Mouse (Mus musculus) neural tube, embryonic 11.5 days (tissue): Measurements from ENCODE around the gene Gm28035. TPM values are rescaled to one million over a fixed set of nuclear protein-coding genes. Genes with fewer than 3 reads are reported as not detected.

ENCODE experiments used
- ATAC-seq: fragments of 200-750 bp; cut with Nextera tagmentation; 2 replicates; pipeline ENCODE4 v1.8.0; 2017; ENCODE audit warnings: moderate number of reproducible peaks, mild to moderate bottlenecking, moderate TSS enrichment, moderate library complexity; ENCODE audit not compliant: insufficient read depth, low FRiP score, low TSS enrichment
- DNase-seq: peaks from one replicate; pipeline ENCODE4 v3.0.0-alpha.2; 2015; ENCODE audit warnings: low spot score
- H3K27ac ChIP-seq: fragments of 300-500 bp; sonication (generic); 2 replicates; pipeline ENCODE4 v1.5.1; 2014; ENCODE audit warnings: low read depth, mild to moderate bottlenecking, low read length
- H3K27me3 ChIP-seq: fragments of 300-500 bp; sonication (generic); 2 replicates; pipeline ENCODE4 v1.6.1; 2014; ENCODE audit warnings: mild to moderate bottlenecking, low read length, mixed read lengths; ENCODE audit not compliant: control insufficient read depth, insufficient read depth
- H3K36me3 ChIP-seq: fragments of 300-500 bp; sonication (generic); 2 replicates; pipeline ENCODE4 v1.6.1; 2014; ENCODE audit warnings: mild to moderate bottlenecking, low read length, moderate library complexity, mixed read lengths; ENCODE audit not compliant: control insufficient read depth, insufficient read depth
- H3K4me1 ChIP-seq: fragments of 300-500 bp; sonication (generic); 2 replicates; pipeline ENCODE4 v1.6.1; 2014; ENCODE audit warnings: low read length, mixed read lengths; ENCODE audit not compliant: control insufficient read depth, insufficient read depth
- H3K4me2 ChIP-seq: fragments of 300-500 bp; sonication (generic); 2 replicates; pipeline ENCODE4 v1.6.1; 2014; ENCODE audit warnings: low read depth, mild to moderate bottlenecking, moderate library complexity
- H3K4me3 ChIP-seq: fragments of 300-500 bp; sonication (generic); 2 replicates; pipeline ENCODE4 v1.5.1; 2014; ENCODE audit warnings: low read depth, low read length
- H3K9ac ChIP-seq: fragments of 300-500 bp; sonication (generic); 2 replicates; pipeline ENCODE4 v1.6.1; 2014; ENCODE audit warnings: mild to moderate bottlenecking, low read length
- H3K9me3 ChIP-seq: fragments of 300-500 bp; sonication (generic); 2 replicates; pipeline ENCODE4 v1.6.1; 2016; ENCODE audit warnings: low read length; ENCODE audit not compliant: control insufficient read depth
- WGBS: fragments of 180-500 bp; shearing (Covaris S2); extraction: QIAGEN DNeasy Blood & Tissue Kit; methylation state at CpG from one replicate; pipeline ENCODE4 v1.1.7; 2014; 5-methylcytosine and 5-hydroxymethylcytosine counted together
- polyA plus RNA-seq: library from polyadenylated mRNA; unstranded; fragments of >200 nt; fragmentation: Nextera tagmentation; extraction: Ambion mirVana; gene quantifications from 2 replicates; pipeline ENCODE4 v1.2.1, GENCODE M21; 2014

Gene Gm28035
- polyA plus RNA-seq, 1 experiment from 2014 or later, result 0.17 TPM

DNA sequence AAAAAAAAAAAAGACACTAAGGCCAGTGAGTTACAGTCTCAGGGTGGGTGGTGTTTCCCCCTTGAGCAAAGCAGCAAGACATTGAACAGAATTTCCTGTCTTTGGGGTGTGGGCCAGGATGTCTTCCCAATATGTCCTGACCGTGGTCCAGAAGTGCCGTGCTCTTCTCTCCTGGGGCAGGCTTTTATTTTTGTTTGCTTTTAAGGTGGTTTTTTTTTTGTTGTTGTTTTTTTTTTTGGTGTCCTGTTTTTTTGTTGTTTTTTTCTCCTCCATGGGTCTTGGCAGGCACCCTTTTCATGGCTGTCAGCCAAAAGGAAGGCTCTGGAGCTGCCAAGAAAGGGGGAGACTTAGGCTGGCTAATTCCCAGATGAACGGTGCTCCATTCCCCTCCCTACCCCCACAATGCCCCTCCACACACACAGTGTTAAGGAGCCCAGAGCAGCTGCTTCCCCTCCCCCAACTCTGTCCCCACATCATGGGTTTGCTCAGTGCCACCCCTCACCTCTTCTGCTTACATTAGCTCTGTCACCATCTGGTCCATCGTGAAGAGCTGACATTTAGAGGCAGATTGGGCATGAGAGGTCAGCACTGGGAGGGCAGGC, 22.6 kb downstream of the Gm28035 start:
- DNase-seq, result no peak
- 80% methylated on average over 4 of the region's 4 CpGs for WGBS

DNA sequence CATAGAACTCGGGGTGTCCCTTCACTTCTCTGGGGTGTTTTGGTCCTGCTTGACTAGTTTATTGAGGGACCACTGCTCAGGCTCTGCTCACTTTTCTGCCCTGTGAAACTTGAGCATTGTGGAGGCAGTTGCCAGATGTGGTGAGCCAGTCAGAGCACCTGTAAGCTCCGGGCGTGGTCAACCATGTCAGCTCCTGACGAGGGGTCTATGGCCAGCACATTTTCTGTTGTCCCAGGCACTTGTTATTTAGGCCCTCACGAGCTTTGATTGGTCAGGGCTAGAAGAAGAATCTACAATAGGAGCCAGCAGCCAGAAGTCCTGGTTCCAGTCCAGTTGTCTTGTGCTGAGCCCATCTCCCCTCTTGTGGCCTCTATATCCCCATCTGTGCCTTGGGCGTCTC, 23.4 kb downstream of the Gm28035 start:
- WGBS, result 90% methylated on average over 6 of the region's 6 CpGs
- no peaks in the 10 kb centered on the region for H3K9me3 ChIP-seq
- no peak overlapping the region for H3K4me3 ChIP-seq
- no peak overlapping the region for H3K4me2 ChIP-seq
- no peaks in the 10 kb centered on the region for H3K4me1 ChIP-seq
- no peak overlapping the region for H3K9ac ChIP-seq
- no peak overlapping the region for H3K27ac ChIP-seq
- H3K27me3 ChIP-seq, result no peaks in the 10 kb centered on the region
- peaks cover 2% of the 10 kb centered on the region for H3K36me3 ChIP-seq
- no peak for DNase-seq
- no peak for ATAC-seq

More for the DNA sequence above, 22.6 kb downstream of the Gm28035 start:
- no peak for ATAC-seq
- Histone ChIP-seq H3K4me3 (no peak overlapping the region), H3K4me2 (no peak overlapping the region), H3K27me3 (no peaks in the 10 kb centered on the region), H3K9me3 (no peaks in the 10 kb centered on the region), H3K4me1 (no peaks in the 10 kb centered on the region), H3K9ac (no peak overlapping the region), H3K36me3 (peaks cover 4% of the 10 kb centered on the region), H3K27ac (no peak overlapping the region)

DNA sequence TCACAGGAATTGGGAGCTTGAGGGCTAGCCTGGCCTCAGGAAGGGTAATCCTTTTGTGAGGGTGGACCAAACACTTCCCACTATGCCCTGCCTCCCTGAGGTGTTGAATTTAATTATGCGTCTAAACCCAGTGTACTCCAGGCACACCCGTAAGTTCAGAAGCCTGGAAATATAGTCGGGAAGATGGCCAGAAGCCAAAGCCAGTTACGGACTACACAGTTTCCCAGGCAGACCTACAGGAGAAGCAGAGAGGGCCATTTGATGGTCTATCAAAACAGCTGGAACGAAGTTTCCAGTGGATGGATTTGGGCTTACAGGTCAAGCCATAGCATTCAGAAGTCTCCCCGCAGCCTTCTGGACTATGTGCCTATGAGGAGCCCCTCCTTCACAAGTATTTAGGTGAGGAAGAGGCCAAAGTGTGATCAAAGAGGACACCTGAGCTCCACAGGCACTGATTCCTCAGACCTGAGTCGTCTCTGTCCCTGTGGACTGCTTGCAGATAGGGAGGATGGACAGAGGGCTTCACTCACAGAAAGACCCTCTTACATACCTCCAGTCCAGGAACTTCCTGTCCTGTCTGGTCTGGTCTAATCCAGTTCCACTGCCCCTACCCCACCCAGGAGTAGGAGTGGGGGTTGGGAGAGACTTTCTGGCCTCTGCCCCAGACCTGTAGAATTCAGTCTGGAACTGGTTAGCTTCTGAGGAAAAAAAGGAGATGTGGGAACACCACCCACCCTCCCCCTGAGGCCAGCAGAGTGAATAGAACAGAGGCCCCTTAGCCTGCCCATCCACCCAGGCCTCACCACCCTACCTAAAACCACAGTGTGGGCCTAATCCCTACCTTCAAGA, 24.5 kb downstream of the Gm28035 start:
- Histone ChIP-seq H3K27ac (no peak overlapping the region), H3K36me3 (peaks cover 2% of the 10 kb centered on the region), H3K9ac (no peak overlapping the region)

DNA sequence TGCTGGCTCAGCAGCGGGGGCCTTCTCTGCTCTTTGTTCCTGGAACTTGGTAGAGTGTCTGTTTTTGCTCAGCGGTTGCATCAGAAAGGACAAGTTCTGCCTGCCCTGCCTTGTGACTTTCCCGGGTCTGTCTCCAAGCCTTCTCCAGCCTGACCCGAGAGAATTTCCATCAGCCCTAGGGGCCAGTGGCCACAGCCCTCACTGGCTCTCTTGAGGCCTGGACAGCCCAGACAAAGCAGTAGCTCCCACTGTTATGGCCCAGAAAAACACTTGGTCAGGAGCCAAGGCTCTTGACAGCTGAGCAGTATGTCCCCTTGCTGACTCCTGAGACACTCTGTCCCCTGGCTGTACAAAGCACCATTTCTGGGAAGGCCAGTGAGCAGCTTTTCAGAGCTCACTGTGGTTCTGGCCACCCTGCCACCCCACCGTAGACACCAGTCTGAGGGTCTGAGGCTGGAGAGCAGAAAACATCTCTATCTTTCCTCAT, 25.4 kb downstream of the Gm28035 start, which contains the start of gene Phyhd1:
Gene Phyhd1 (plus strand): TSS at position 437 of the 487 bp plus-strand sequence.
- ATAC-seq, result no peak
- Histone ChIP-seq H3K4me2 (no peak within 1 kb of the TSS), H3K4me1 (no peaks in the 10 kb centered on the region), H3K36me3 (peaks cover 2% of the 10 kb centered on the region), H3K27ac (no peak within 1 kb of the TSS), H3K9ac (no peak within 1 kb of the TSS; the same call in 1 of the 2 replicates), H3K27me3 (no peaks in the 10 kb centered on the region), H3K4me3 (no peak within 1 kb of the TSS), H3K9me3 (no peaks in the 10 kb centered on the region)
- WGBS, result 64% methylated on average over 5 of the region's 5 CpGs
- no peak for DNase-seq

More for the DNA sequence above, 24.5 kb downstream of the Gm28035 start:
- WGBS, result 88% methylated on average over 7 of the region's 7 CpGs
- Histone ChIP-seq H3K9me3 (no peaks in the 10 kb centered on the region), H3K4me3 (no peak overlapping the region), H3K4me1 (no peaks in the 10 kb centered on the region), H3K4me2 (no peak overlapping the region), H3K27me3 (no peaks in the 10 kb centered on the region)
- no peak for DNase-seq
- ATAC-seq, result no peak

DNA sequence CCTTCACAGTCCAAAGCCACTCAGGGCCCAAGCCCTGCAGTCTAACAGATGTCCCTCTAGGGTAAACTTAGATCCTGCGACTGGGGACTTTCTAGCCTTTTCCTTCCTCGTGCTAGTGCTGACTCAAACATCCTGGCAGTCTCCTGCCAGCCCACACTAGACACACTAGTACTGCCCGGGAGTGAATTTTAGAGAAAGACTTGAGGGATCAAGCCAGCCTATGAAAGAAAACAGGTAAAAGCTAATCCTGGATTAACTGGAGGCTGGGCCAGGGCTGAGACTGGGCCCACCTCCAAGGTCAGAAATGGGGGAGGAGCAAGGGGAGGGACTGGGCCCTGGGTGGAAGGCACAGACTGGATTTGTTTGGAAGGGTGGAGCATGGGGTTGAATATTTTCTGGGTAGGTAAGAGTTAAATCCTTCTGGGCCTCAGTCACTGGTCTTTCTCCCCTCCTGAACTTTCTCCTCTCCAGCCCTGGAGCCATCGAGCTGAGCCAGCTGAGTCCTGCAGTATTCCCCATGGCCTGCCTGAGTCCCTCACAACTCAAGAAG, 26.1 kb downstream of the Gm28035 start:
- Histone ChIP-seq H3K4me3 (no peak overlapping the region), H3K9me3 (no peaks in the 10 kb centered on the region), H3K4me2 (no peak overlapping the region), H3K27me3 (no peaks in the 10 kb centered on the region), H3K4me1 (no peaks in the 10 kb centered on the region), H3K27ac (no peak overlapping the region), H3K9ac (no peak overlapping the region; the same call in 1 of the 2 replicates), H3K36me3 (peaks cover 2% of the 10 kb centered on the region)
- ATAC-seq (no peak), DNase-seq (no peak)
- 31% methylated on average over 4 of the region's 4 CpGs for WGBS

DNA sequence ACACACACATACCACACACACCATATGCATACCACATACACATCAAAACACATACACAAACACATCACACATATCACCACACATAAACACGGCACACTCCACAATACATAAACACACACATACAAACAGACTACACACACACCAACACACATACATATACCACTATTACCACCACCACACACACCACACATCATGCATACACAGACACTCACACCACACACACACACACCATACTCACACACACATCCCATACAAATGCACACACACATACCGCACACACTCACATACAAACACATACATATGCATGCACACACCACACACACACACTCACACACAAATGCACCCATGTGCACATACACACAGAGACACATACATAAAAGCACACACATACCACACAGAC, 27.1 kb downstream of the Gm28035 start:
- no peak overlapping the region for H3K4me3 ChIP-seq
- DNase-seq, result no peak
- no peak overlapping the region for H3K4me2 ChIP-seq
- no peaks in the 10 kb centered on the region for H3K9me3 ChIP-seq
- H3K36me3 ChIP-seq, result peaks cover under 1% of the 10 kb centered on the region; the same call in 1 of the 2 replicates
- H3K9ac ChIP-seq, result no peak overlapping the region
- H3K27me3 ChIP-seq, result no peaks in the 10 kb centered on the region
- no peak for ATAC-seq
- no peak overlapping the region for H3K27ac ChIP-seq
- WGBS, result 96% methylated on average over 2 of the region's 2 CpGs
- no peaks in the 10 kb centered on the region for H3K4me1 ChIP-seq

DNA sequence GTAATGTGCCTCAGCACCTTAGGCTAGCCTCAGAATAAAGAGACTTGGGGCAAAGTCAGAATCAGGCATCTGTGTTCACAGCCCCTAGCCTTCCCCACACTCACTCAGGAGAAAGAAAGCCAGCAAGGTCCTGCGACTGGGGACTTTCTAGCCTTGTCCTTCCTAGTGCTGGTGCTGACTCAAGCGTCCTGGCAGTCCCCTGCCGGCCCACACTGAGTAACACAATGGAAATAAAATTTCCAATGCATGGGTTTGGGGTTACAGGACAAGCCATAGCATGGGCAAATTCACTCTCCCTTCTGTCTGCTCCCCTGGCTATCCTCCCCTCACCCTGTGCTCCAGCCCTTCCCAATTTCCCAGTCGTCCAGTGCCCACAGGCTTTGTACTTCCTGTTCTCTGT, 28.0 kb downstream of the Gm28035 start:
- Histone ChIP-seq H3K9me3 (no peaks in the 10 kb centered on the region), H3K9ac (no peak overlapping the region), H3K4me2 (no peak overlapping the region), H3K36me3 (no peaks in the 10 kb centered on the region; the same call in 1 of the 2 replicates), H3K27me3 (no peaks in the 10 kb centered on the region), H3K27ac (no peak overlapping the region), H3K4me3 (no peak overlapping the region), H3K4me1 (no peaks in the 10 kb centered on the region)
- DNase-seq (no peak), ATAC-seq (no peak)
- WGBS, result 62% methylated on average over 4 of the region's 4 CpGs

DNA sequence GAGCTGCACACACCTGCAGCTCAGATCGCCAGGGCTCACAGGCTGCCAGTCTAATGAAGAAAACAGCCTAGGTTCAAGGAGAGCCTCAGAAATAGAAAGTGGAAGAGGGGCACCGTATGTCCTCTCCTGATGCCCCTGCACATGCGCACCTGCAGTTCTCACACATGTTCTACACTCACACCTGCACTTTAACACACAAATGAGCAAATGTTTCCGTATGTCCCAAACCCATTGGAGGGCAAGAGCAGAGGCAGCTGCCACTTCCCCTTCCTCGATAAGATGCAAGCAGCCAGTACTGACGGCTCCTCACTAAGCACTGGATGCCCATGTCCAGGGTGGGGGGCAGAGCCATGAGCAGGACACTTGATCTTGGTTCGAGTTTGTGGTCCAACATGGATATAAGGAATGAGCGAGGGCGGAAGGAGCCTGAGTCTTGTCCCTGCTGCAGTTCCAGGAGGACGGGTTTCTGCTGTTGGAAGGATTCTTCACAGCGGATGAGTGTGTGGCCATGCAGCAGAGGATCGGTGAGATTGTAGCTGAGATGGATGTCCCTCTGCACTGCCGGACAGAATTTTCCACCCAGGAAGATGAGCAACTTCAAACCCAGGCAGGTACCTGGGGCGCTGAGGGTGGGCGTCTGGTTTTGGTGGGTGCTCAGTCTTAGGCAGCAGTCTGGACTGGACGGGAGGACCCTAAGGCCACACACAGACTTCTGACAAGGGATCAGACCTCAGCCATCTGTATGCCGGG, 29.0 kb downstream of the Gm28035 start:
- ATAC-seq (no peak), DNase-seq (no peak)
- no peaks in the 10 kb centered on the region for H3K27me3 ChIP-seq
- no peak overlapping the region for H3K4me2 ChIP-seq
- H3K27ac ChIP-seq, result no peak overlapping the region
- no peaks in the 10 kb centered on the region; the same call in 1 of the 2 replicates for H3K36me3 ChIP-seq
- H3K9me3 ChIP-seq, result no peaks in the 10 kb centered on the region
- no peaks in the 10 kb centered on the region for H3K4me1 ChIP-seq
- no peak overlapping the region for H3K9ac ChIP-seq
- 88% methylated on average over 17 of the region's 17 CpGs for WGBS
- H3K4me3 ChIP-seq, result no peak overlapping the region
